Mouse (Mus musculus) stomach, embryonic 14.5 days (tissue): ENCODE data around the gene Dusp16. TPM values are rescaled to one million over a fixed set of nuclear protein-coding genes. Genes with fewer than 3 reads are reported as not detected.

ENCODE experiments used
- ATAC-seq: fragments of 200-750 bp; cut with Nextera tagmentation; 2 replicates; pipeline ENCODE4 v1.8.0; 2017; ENCODE audit warnings: low read depth, moderate TSS enrichment; ENCODE audit not compliant: insufficient number of reproducible peaks, insufficient read depth, low FRiP score
- H3K27ac ChIP-seq: fragments of 300-500 bp; sonication (generic); 2 replicates; pipeline ENCODE4 v1.5.1; 2014; ENCODE audit warnings: mild to moderate bottlenecking, low read length, moderate library complexity, mixed read lengths
- H3K27me3 ChIP-seq: fragments of 300-500 bp; sonication (generic); 2 replicates; pipeline ENCODE4 v1.6.1; 2014; ENCODE audit warnings: low read length, control low read depth, mixed read lengths; ENCODE audit not compliant: control insufficient read depth, insufficient read depth
- H3K36me3 ChIP-seq: fragments of 300-500 bp; sonication (generic); 2 replicates; pipeline ENCODE4 v1.6.1; 2014; ENCODE audit warnings: mild to moderate bottlenecking, control low read depth, low read length, moderate library complexity, mixed read lengths; ENCODE audit not compliant: control insufficient read depth, insufficient read depth
- H3K4me1 ChIP-seq: fragments of 300-500 bp; sonication (generic); 2 replicates; pipeline ENCODE4 v1.6.1; 2014; ENCODE audit warnings: low read length, control low read depth, mixed read lengths; ENCODE audit not compliant: control insufficient read depth, insufficient read depth
- H3K4me2 ChIP-seq: fragments of 300-500 bp; sonication (generic); replicated peaks from 2 replicates; pipeline ENCODE4 v1.6.1; 2014; ENCODE audit warnings: low read depth, low read length, control low read depth
- H3K4me3 ChIP-seq: fragments of 300-500 bp; sonication (generic); 2 replicates; pipeline ENCODE4 v1.5.1; 2014; ENCODE audit warnings: low read depth, low read length, control low read depth
- H3K9ac ChIP-seq: fragments of 300-500 bp; sonication (generic); replicated peaks from 2 replicates; pipeline ENCODE4 v1.6.1; 2014; ENCODE audit warnings: low read depth, mild to moderate bottlenecking, control low read depth, low read length, moderate library complexity, mixed read lengths
- H3K9me3 ChIP-seq: fragments of 300-500 bp; sonication (generic); 2 replicates; pipeline ENCODE4 v1.6.1; 2016; ENCODE audit warnings: low read depth, low read length, control low read depth; ENCODE audit not compliant: control insufficient read depth
- WGBS: fragments of 180-500 bp; shearing (Covaris S2); extraction: QIAGEN DNeasy Blood & Tissue Kit; methylation state at CpG from one replicate; pipeline ENCODE4 v1.1.7; 2014; 5-methylcytosine and 5-hydroxymethylcytosine counted together
- polyA plus RNA-seq: library from polyadenylated mRNA; unstranded; fragments of >200 nt; fragmentation: Nextera tagmentation; extraction: Ambion mirVana; gene quantifications from 2 replicates; pipeline ENCODE4 v1.2.1, GENCODE M21; 2014

Dusp16 gene
- polyA plus RNA-seq, 1 experiment from 2014 or later, result 19.2 TPM

DNA sequence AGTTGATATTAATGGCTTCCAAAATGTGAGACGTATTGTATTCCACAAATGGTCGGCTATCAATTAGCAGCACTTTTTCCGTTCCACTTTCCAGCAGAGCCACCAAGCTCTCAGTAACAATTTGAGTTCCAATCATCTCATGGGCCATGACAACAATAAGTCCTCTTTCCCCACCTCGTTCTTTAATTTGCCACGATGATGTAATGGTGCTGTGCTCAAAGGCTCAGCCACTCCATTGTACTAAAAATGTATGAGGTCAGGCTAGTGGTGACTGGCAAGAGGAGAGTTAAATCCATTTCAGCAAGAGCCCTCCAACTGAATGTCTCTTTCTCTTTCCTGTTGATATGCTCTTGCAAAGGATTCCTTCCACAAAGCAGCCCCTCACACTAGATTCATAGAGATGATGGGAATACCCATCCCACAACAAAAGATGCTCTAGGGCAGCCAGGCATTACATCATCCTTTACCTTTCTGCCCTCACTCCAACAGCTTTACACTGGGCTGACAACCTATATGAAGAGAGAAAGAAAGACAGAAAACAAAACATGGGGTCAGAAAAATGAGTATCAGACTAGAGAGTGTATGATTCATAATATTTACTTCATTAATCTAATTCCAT lies 31.4 kb downstream of the Dusp16 start:
- Histone ChIP-seq H3K4me2 (no peak overlapping the region), H3K9me3 (no peaks in the 10 kb centered on the region), H3K4me1 (no peaks in the 10 kb centered on the region), H3K36me3 (no peaks in the 10 kb centered on the region), H3K4me3 (no peak overlapping the region), H3K9ac (no peak overlapping the region), H3K27me3 (no peaks in the 10 kb centered on the region), H3K27ac (no peak overlapping the region)
- WGBS, result 83% methylated on average over 5 of the region's 5 CpGs
- ATAC-seq, result no peak

DNA sequence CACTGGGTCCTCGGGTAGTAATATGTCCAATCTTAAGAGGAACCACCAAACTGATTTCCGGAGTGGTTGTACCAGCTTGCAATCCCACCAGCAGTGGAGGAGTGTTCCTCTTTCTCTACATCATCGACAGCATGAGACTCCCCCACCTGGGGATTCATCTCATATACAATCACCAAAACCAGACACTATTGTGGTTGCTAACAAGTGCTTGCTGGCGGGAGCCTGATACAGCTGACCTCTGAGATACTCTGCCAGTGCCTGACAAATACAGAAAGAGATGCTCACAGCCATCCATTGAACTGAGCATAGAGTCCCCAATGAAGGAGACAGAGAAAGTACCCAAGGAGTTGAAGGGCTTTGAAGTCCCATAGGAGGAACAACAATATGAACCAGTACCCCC lies 36.4 kb downstream of the Dusp16 start:
- 87% methylated on average over 4 of the region's 4 CpGs for WGBS
- Histone ChIP-seq H3K9me3 (no peaks in the 10 kb centered on the region), H3K4me1 (no peaks in the 10 kb centered on the region)

DNA sequence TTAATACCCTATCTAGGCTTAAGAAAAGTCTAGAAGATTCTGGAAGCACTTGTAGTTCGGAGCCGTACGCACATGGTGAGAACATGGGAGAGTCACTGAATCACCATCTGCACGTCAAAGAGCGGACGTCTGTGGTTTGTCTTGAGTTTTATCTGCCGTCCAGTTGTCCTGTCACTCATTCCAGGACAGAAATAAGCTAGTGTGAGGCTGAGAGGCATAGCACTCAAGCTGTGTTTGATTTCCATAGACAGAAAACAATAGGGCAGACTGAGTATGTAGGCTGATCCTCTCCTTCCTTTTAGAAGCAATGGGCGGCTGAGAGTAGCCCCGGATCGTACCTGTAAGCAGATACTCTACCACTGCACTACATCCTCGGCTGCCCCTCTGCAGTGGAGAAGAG lies 38.6 kb downstream of the Dusp16 start:
- no peak for ATAC-seq
- WGBS, result 91% methylated on average over 11 of the region's 11 CpGs
- H3K36me3 ChIP-seq, result no peaks in the 10 kb centered on the region

More for the DNA sequence above, 36.4 kb downstream of the Dusp16 start:
- ATAC-seq, result no peak
- no peaks in the 10 kb centered on the region for H3K36me3 ChIP-seq
- no peaks in the 10 kb centered on the region for H3K27me3 ChIP-seq
- H3K4me3 ChIP-seq, result no peak overlapping the region
- H3K4me2 ChIP-seq, result no peak overlapping the region
- H3K9ac ChIP-seq, result no peak overlapping the region
- H3K27ac ChIP-seq, result no peak overlapping the region

DNA sequence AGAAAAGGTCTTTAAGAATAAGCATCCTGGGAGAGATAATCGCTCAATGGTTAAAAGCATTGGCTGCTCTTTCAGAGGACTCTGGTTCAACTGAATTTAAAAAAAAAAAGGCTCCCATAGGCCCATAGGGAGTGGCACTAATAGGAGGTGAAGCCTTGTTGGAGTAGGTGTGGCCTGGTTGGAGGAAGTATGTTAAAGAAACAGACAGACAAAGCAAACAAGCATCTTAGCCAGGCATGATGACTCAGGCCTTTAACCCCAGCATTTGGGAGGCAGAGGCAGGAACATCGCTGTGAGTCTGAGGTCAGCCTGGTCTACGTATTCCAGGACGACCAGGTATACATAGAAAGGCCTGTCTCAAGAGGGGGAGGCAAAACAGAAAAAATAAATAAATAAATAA lies 39.0 kb downstream of the Dusp16 start:
- no peaks in the 10 kb centered on the region for H3K9me3 ChIP-seq
- 92% methylated on average over 4 of the region's 4 CpGs for WGBS
- H3K9ac ChIP-seq, result no peak overlapping the region
- H3K4me1 ChIP-seq, result no peaks in the 10 kb centered on the region
- H3K27me3 ChIP-seq, result no peaks in the 10 kb centered on the region
- H3K27ac ChIP-seq, result no peak overlapping the region
- ATAC-seq, result no peak
- H3K36me3 ChIP-seq, result no peaks in the 10 kb centered on the region
- H3K4me3 ChIP-seq, result no peak overlapping the region
- no peak overlapping the region for H3K4me2 ChIP-seq

More for the DNA sequence above, 38.6 kb downstream of the Dusp16 start:
- Histone ChIP-seq H3K9ac (no peak overlapping the region), H3K27ac (no peak overlapping the region), H3K27me3 (no peaks in the 10 kb centered on the region), H3K4me3 (no peak overlapping the region), H3K9me3 (no peaks in the 10 kb centered on the region), H3K4me2 (no peak overlapping the region), H3K4me1 (no peaks in the 10 kb centered on the region)

DNA sequence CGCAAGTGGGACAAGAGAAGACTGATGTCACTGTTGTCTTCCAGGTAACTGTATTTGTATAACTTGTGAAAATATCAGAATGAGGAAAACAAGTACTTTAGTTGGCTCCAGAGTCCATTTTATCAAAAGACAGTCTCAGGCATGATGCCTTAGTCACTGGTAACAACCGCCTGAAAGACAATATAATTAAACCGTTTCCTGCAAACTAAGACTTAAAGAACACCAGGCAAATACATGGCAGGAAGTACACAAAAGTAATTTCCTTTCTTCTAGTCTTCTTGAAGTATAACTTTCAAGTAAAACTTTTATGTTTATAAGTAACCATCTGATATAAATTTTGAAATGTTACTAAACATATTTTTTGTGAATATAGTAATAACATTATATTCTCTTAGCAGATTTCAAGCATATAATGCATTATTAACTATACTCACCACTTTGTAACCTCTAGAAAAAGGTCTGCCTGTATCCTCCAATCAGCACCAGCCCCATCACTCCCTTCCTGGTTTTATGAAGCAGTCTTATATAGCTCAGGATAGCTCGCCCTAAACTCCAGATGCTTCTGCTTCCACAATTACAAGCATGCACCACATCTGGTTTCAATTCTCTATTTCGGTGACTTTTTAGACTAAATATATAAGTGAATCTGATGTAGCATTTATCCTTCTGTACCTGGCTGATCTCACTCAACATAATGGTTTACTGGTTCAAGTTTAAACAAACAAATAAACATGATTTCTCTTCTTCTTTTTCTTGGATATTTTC lies 40.4 kb downstream of the Dusp16 start:
- no peak for ATAC-seq
- no peak overlapping the region for H3K27ac ChIP-seq
- no peaks in the 10 kb centered on the region for H3K27me3 ChIP-seq
- H3K36me3 ChIP-seq, result no peaks in the 10 kb centered on the region
- H3K4me2 ChIP-seq, result no peak overlapping the region
- no peaks in the 10 kb centered on the region for H3K9me3 ChIP-seq
- WGBS, result 83% methylated on average over 5 of the region's 5 CpGs
- H3K4me3 ChIP-seq, result no peak overlapping the region
- H3K4me1 ChIP-seq, result no peaks in the 10 kb centered on the region
- H3K9ac ChIP-seq, result no peak overlapping the region

DNA sequence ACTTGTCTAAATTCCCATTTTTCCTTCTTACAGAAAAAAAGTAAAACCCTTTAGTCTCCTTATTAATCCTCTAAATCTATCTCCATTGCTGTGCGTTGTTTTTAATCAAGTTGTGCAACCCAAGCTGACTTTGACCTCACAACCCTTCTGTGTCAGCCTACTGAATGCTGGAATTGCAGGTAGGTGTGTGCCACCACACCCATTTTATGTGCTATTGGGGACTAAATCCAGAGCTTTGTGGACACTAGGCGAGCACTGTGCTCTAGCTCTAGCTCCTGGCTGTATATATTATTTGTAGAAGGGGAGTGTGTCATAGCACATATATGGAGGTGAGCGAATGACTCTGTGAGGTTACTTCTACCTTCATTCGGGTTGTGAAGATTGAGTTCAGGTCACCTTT lies 41.3 kb downstream of the Dusp16 start:
- Histone ChIP-seq H3K27me3 (no peaks in the 10 kb centered on the region), H3K27ac (no peak overlapping the region), H3K9me3 (no peaks in the 10 kb centered on the region), H3K4me1 (no peaks in the 10 kb centered on the region), H3K4me2 (no peak overlapping the region), H3K9ac (no peak overlapping the region), H3K4me3 (no peak overlapping the region), H3K36me3 (no peaks in the 10 kb centered on the region)
- no peak for ATAC-seq
- 84% methylated on average over 4 of the region's 4 CpGs for WGBS

DNA sequence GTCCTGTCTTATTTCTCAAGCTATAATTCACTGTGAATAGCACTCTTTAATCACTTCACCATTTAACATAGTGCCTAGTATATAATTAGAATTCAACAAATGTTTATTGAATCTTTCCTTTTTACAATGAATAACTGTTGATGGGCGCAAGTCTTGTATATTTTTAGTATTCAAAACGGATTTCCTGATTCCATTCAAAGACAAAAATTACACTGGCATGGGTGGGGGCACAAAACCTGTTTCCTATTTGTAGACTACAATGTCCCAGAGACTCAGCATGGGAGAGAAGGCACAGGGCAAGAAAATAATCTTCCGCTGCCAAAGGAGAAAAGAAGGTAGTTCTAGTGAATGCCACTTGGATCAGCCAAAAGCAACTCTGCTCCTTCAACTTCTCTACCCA lies 44.3 kb downstream of the Dusp16 start:
- no peaks in the 10 kb centered on the region for H3K36me3 ChIP-seq
- H3K4me1 ChIP-seq, result no peaks in the 10 kb centered on the region
- H3K4me3 ChIP-seq, result no peak overlapping the region
- no peak overlapping the region for H3K4me2 ChIP-seq
- H3K27ac ChIP-seq, result no peak overlapping the region
- H3K9ac ChIP-seq, result no peak overlapping the region
- no peaks in the 10 kb centered on the region for H3K9me3 ChIP-seq
- WGBS, result 87% methylated on average over 3 of the region's 3 CpGs
- no peaks in the 10 kb centered on the region for H3K27me3 ChIP-seq
- no peak for ATAC-seq

DNA sequence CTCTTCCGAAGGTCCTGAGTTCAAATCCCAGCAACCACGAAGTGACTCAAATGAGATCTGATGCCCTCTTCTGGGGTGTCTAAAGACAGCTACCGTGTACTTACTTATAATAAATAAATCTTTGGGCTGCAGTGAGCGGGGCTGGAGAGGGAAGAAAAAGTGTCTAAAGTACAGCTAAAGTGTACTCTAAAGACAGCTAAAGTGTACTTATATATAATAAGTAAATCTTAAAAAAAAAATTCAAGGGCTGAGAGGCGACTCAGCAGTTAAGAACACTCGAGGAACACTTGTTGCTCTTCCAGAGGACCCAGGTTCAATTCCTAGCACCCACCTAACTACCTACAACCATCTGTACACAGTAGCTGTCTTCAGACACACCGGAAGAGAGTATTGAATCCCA lies 46.5 kb downstream of the Dusp16 start:
- Histone ChIP-seq H3K4me1 (no peaks in the 10 kb centered on the region), H3K4me2 (no peak overlapping the region), H3K36me3 (no peaks in the 10 kb centered on the region), H3K9ac (no peak overlapping the region), H3K9me3 (no peaks in the 10 kb centered on the region), H3K27me3 (no peaks in the 10 kb centered on the region), H3K4me3 (no peak overlapping the region), H3K27ac (no peak overlapping the region)
- 91% methylated on average over 7 of the region's 7 CpGs for WGBS
- ATAC-seq, result no peak
